Mouse (Mus musculus) stomach, embryonic 16.5 days (tissue): Measurements from ENCODE around the gene Rnf39. TPM values are rescaled to one million over a fixed set of nuclear protein-coding genes. Genes with fewer than 3 reads are reported as not detected.

Experiments
- ATAC-seq: fragments of 200-750 bp; cut with Nextera tagmentation; 2 replicates; pipeline ENCODE4 v1.8.0; 2017; ENCODE audit warnings: moderate number of reproducible peaks, moderate TSS enrichment; ENCODE audit not compliant: insufficient read depth, low FRiP score
- H3K27ac ChIP-seq: fragments of 300-500 bp; sonication (generic); 2 replicates; pipeline ENCODE4 v1.5.1; 2014; ENCODE audit warnings: low read length
- H3K27me3 ChIP-seq: fragments of 300-500 bp; sonication (generic); 2 replicates; pipeline ENCODE4 v1.6.1; 2014; ENCODE audit warnings: low read length, control low read depth, mixed read lengths; ENCODE audit not compliant: control insufficient read depth, insufficient read depth
- H3K36me3 ChIP-seq: fragments of 300-500 bp; sonication (generic); 2 replicates; pipeline ENCODE4 v1.6.1; 2014; ENCODE audit warnings: low read length; ENCODE audit not compliant: control insufficient read depth, insufficient read depth
- H3K4me1 ChIP-seq: fragments of 300-500 bp; sonication (generic); 2 replicates; pipeline ENCODE4 v1.6.1; 2014; ENCODE audit warnings: low read length, control low read depth, mixed read lengths; ENCODE audit not compliant: control insufficient read depth, insufficient read depth
- H3K4me2 ChIP-seq: fragments of 300-500 bp; sonication (generic); 2 replicates; pipeline ENCODE4 v1.6.1; 2014; ENCODE audit warnings: low read depth, low read length, mixed read lengths
- H3K4me3 ChIP-seq: fragments of 300-500 bp; sonication (generic); replicated peaks from 2 replicates; pipeline ENCODE4 v1.5.1; 2014; ENCODE audit warnings: mild to moderate bottlenecking, low read length
- H3K9ac ChIP-seq: fragments of 300-500 bp; sonication (generic); 2 replicates; pipeline ENCODE4 v1.6.1; 2014; ENCODE audit warnings: low read length
- H3K9me3 ChIP-seq: fragments of 300-500 bp; sonication (generic); replicated peaks from 2 replicates; pipeline ENCODE4 v1.6.1; 2016; ENCODE audit warnings: low read length, control low read depth; ENCODE audit not compliant: control insufficient read depth
- WGBS: fragments of 180-500 bp; shearing (Covaris S2); extraction: QIAGEN DNeasy Blood & Tissue Kit; methylation state at CpG from one replicate; pipeline ENCODE4 v1.1.7; 2014; 5-methylcytosine and 5-hydroxymethylcytosine counted together
- polyA plus RNA-seq: library from polyadenylated mRNA; unstranded; fragments of >200 nt; fragmentation: Nextera tagmentation; extraction: Ambion mirVana; gene quantifications from 2 replicates; pipeline ENCODE4 v1.2.1, GENCODE M21; 2015

Rnf39 gene
- polyA plus RNA-seq, 1 experiment from 2014 or later = 3.4 TPM

DNA sequence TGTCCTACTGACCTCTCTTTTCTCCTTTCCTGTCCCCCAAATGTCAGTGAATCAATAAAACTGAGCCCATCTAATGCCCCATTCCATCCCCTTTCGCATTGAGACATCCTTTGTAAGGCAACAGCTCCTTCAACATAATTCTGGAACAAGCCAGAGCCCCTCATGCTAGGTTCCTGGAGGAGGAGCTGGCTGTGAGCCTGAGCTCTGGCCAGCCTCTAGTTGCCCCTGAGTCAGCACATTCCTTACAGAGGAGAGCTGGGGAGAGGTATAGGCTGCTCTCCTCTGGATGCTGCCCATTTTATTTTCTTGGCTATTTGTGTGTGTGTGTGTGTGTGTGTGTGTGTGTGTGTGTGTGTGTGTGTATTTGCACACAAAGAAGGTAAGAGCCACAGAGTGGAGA lies 34.5 kb upstream of the Rnf39 start:
- no peaks in the 10 kb centered on the region for H3K36me3 ChIP-seq
- H3K4me2 ChIP-seq = no peak overlapping the region
- H3K4me1 ChIP-seq = no peaks in the 10 kb centered on the region
- no peaks in the 10 kb centered on the region for H3K9me3 ChIP-seq
- no peak overlapping the region for H3K9ac ChIP-seq
- no peak overlapping the region for H3K27ac ChIP-seq
- ATAC-seq = no peak
- no peaks in the 10 kb centered on the region for H3K27me3 ChIP-seq
- no peak overlapping the region for H3K4me3 ChIP-seq
- 46% methylated on average over 1 of the region's 1 CpGs for WGBS

DNA sequence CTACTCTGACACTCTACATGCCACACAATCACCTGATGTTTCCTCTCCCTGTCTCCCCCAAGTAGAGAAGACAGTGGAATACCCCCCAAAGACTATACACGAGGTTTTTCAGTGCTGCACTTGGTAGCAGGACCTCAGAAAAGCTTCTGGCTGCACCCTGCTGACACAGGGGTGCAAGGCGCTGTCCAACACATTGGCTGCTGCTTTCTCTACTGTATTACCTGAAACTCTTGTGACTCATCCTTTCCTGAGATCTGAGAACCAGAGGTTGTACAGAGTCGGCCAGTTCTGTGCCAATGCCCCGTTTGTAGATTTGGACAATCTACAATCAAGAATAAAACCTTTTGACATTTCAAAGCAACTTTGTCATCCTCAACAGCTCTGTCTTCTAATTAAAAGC lies 32.9 kb upstream of the Rnf39 start:
- no peaks in the 10 kb centered on the region for H3K27me3 ChIP-seq
- H3K4me2 ChIP-seq = no peak overlapping the region
- H3K27ac ChIP-seq = no peak overlapping the region
- 39% methylated on average over 4 of the region's 4 CpGs for WGBS
- H3K9me3 ChIP-seq = no peaks in the 10 kb centered on the region
- no peaks in the 10 kb centered on the region for H3K4me1 ChIP-seq
- H3K36me3 ChIP-seq = no peaks in the 10 kb centered on the region
- no peak for ATAC-seq
- H3K9ac ChIP-seq = no peak overlapping the region
- H3K4me3 ChIP-seq = no peak overlapping the region

DNA sequence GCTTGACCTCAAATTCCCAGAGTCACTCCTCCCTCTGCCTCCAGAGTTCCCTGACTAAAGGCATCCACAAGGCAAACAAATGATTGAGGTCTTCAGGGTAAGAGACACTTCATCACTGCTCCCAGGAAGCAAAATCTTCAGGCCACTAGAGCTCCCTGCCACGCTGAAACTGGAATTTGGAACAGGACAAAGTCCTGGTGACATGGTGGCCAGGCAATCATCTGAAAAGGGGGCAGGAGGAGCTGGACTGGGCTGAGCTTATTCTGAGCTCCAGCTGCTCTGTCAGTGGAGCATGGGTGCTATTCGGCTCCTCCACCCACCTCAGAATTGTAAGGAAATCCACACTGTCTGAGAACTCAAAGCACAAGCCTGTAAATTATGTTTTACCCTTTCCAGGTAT lies 30.7 kb upstream of the Rnf39 start:
- no peak overlapping the region for H3K27ac ChIP-seq
- no peaks in the 10 kb centered on the region for H3K9me3 ChIP-seq
- no peak overlapping the region for H3K4me2 ChIP-seq
- no peaks in the 10 kb centered on the region for H3K36me3 ChIP-seq
- no peaks in the 10 kb centered on the region for H3K27me3 ChIP-seq
- H3K4me1 ChIP-seq = no peaks in the 10 kb centered on the region
- WGBS = 62% methylated on average over 2 of the region's 2 CpGs
- no peak for ATAC-seq
- no peak overlapping the region for H3K4me3 ChIP-seq
- H3K9ac ChIP-seq = no peak overlapping the region

DNA sequence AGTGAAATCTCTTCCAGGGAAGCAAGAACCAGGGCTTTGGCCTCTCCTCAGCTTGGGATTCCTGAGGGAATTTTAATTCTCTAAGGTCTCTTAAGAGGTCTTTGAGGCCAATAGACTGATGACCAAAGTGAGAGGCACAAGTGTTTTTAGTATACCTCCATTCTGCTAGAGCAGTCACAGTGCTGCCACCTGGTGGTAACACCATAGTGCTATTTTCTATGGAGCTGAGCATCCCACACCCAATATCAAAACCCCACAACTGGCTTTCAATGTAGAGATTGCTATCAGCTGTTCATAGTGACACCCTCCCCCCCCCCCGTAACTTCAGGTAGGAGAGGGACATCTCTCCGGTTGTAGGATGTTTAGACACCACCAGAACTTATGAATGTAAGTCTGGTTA lies 28.6 kb upstream of the Rnf39 start:
- ATAC-seq = no peak

DNA sequence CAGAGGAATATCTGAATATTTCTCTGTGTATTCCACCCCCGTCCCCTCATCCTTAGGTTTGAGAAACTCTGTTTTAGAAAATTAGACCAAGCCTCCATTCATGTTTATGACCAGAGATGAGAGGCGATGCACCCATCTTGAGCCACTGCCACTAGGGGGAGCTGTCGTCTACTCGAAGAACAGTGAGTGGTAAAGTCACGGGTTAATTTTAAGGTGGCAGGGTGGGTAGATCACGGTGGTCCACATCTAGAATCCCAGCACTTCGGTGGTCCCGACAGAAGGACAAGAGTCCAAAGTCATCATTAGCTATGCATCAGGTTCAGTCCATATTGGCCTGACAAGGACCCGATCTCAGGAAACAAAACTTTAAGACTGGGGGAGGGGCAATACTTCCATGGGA lies 27.6 kb upstream of the Rnf39 start:
- ATAC-seq = no peak
- no peak overlapping the region for H3K27ac ChIP-seq
- H3K36me3 ChIP-seq = no peaks in the 10 kb centered on the region
- 15% methylated on average over 9 of the region's 9 CpGs for WGBS
- no peaks in the 10 kb centered on the region for H3K4me1 ChIP-seq
- no peaks in the 10 kb centered on the region for H3K27me3 ChIP-seq
- no peak overlapping the region for H3K9ac ChIP-seq
- no peak overlapping the region for H3K4me2 ChIP-seq
- H3K4me3 ChIP-seq = no peak overlapping the region
- no peaks in the 10 kb centered on the region for H3K9me3 ChIP-seq

More for the DNA sequence above, 28.6 kb upstream of the Rnf39 start:
- H3K4me2 ChIP-seq = no peak overlapping the region
- H3K36me3 ChIP-seq = no peaks in the 10 kb centered on the region
- H3K4me1 ChIP-seq = no peaks in the 10 kb centered on the region
- no peaks in the 10 kb centered on the region for H3K27me3 ChIP-seq
- H3K4me3 ChIP-seq = no peak overlapping the region
- H3K9me3 ChIP-seq = no peaks in the 10 kb centered on the region
- no peak overlapping the region for H3K9ac ChIP-seq
- no peak overlapping the region for H3K27ac ChIP-seq
- 3% methylated on average over 2 of the region's 2 CpGs for whole genome bisulfite sequencing

DNA sequence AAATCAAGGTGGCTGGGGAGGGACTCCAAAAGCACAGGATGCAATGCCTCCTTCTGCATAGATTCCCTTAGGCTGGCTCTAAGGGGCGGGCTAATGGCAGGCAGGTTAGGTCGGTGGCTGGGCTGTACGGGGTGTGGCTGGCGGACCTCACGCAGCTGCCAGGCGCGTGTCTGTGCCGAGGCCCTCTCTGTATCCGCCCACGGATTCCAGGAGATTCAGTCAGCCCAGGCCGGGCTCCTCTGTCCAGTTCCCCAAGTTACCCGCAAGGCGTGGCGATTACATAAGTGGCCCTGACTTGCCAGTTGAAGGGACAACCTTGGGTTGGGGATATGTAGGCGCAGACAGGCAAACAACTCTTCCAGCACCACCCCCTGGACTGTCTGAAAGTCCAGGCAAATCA lies 22.5 kb upstream of the Rnf39 start:
- H3K4me2 ChIP-seq = no peak overlapping the region
- 41% methylated on average over 15 of the region's 15 CpGs for WGBS
- ATAC-seq = peak; percentile 58
- no peak overlapping the region for H3K27ac ChIP-seq
- no peaks in the 10 kb centered on the region for H3K36me3 ChIP-seq
- H3K9me3 ChIP-seq = no peaks in the 10 kb centered on the region
- no peaks in the 10 kb centered on the region for H3K27me3 ChIP-seq
- H3K4me1 ChIP-seq = no peaks in the 10 kb centered on the region
- no peak overlapping the region for H3K9ac ChIP-seq
- H3K4me3 ChIP-seq = no peak overlapping the region

DNA sequence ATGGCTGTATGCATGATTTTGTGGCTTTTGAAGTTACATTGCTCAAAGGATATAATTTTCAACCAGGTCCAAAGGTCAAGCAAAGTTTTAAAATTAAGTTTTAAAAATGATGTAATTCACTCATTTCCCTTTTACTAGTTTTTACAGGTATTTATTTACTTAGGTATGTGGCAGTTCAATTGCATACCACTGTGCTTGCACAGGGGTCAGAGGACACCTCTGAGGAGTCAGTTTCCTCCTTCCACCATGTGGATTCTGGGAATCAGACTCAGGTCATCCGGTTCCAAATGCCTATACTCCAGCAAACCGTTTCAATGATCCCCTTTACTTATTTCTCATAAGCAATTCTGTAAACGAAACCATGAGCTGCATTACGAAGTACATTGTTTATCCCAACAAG lies 20.0 kb upstream of the Rnf39 start:
- H3K4me2 ChIP-seq = no peak overlapping the region
- 73% methylated on average over 4 of the region's 4 CpGs for WGBS
- no peaks in the 10 kb centered on the region for H3K27me3 ChIP-seq
- H3K9ac ChIP-seq = no peak overlapping the region
- no peaks in the 10 kb centered on the region for H3K36me3 ChIP-seq
- H3K4me1 ChIP-seq = no peaks in the 10 kb centered on the region
- H3K9me3 ChIP-seq = no peaks in the 10 kb centered on the region
- H3K27ac ChIP-seq = no peak overlapping the region
- no peak overlapping the region for H3K4me3 ChIP-seq
- no peak for ATAC-seq

DNA sequence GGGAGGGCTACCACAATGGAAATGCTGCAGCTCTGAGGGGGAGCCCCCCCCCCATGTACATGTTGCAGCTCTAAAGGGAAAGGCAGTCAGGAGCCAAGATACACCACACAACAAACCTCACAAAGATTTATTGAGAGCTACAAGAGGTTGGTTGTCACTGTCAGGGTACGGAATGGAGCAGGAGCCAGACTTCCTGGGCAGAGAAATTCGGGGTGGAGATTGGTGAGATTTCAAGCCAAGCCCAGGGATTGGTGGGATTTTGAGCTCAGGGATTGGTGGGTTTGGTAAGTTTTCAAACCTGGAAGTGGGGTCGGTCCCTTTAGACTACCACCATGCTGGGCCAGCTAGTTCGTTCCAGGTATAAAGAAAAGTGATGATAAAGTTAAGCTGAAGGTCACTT lies 19.2 kb upstream of the Rnf39 start:
- no peak for ATAC-seq
- Histone ChIP-seq H3K9me3 (no peaks in the 10 kb centered on the region), H3K27me3 (no peaks in the 10 kb centered on the region), H3K4me2 (no peak overlapping the region), H3K9ac (no peak overlapping the region), H3K4me1 (no peaks in the 10 kb centered on the region), H3K27ac (no peak overlapping the region), H3K4me3 (no peak overlapping the region), H3K36me3 (no peaks in the 10 kb centered on the region)
- 61% methylated on average over 4 of the region's 4 CpGs for WGBS

DNA sequence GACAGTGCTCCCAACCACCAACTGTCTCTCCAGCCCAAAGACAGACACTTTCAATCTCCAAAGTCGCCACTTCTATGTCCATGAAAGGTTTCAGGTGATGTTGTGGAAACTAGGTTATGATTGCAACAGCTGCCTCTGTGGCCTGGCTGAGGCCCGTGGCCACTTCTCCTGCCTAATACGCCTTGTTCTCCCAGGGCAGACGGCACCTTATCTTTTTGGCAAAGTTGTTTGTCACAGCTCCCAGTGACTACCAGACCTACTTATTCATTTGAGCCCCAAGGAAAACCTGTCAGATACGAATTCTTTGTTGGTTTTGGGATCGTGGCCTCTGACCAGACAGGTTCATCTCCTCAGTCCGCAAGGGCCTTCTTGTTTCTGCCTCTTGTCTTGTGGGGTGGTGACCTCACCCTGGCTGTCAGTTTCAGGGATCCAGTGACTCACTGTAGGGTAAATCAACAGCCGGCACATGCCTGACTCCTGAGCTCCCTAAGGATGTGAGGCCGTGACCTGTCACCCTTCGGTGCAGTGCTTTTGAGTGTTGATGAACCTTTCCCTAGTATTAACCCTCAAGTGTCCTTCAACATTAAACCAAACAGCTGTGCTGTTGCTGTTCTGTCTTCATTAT lies 15.1 kb upstream of the Rnf39 start:
- no peak for ATAC-seq
- no peak overlapping the region for H3K9ac ChIP-seq
- WGBS = 29% methylated on average over 10 of the region's 10 CpGs

More for the DNA sequence above, 15.1 kb upstream of the Rnf39 start:
- Histone ChIP-seq H3K27ac (no peak overlapping the region), H3K36me3 (no peaks in the 10 kb centered on the region), H3K4me2 (no peak overlapping the region), H3K4me1 (no peaks in the 10 kb centered on the region), H3K9me3 (no peaks in the 10 kb centered on the region), H3K4me3 (no peak overlapping the region), H3K27me3 (no peaks in the 10 kb centered on the region)
